Mouse (Mus musculus): ENCODE results near the gene Man1a2. TPM values are rescaled to one million over a fixed set of nuclear protein-coding genes. Genes with fewer than 3 reads are reported as not detected.

Gene Man1a2
- polyA plus RNA-seq, 1 experiment = 11.2 TPM

DNA sequence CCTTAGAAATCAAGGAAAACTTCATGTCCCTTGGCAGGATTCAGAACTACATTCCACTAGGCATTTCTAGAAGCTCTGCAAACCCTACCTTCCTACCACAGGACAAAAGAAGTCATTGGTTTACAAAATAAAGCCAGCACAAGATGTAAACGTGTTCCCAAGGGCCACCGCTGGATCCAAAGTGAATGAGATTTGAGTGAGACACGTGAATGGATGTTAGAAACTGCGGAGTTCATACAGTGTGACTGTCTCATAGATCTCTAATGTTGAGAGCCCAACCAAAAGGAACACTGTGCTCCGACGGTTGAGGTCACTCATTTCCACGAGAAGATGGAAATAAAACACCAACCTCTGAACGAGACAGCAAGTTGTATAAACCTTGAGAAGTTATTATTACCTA is 1.5 kb upstream of the Man1a2 start:
- DNase-seq = no peak
- TF ChIP-seq POLR2A (IDR thresholded peaks at IDR 0.05; ENCODE audit: borderline replicate concordance, extremely low read depth, low read depth, low read length) (no peak), CTCF (IDR thresholded peaks at IDR 0.05; ENCODE audit: insufficient read depth, low read length) (no peak)
- Histone ChIP-seq H3K4me3 (replicated peaks; ENCODE audit: extremely low read depth, low read depth, low read length) (no peak overlapping the region), H3K4me1 (ENCODE audit: control insufficient read depth, insufficient read depth, low read length) (peaks cover 1% of the 10 kb centered on the region)
- WGBS = 95% methylated on average over 8 of the region's 8 CpGs

DNA sequence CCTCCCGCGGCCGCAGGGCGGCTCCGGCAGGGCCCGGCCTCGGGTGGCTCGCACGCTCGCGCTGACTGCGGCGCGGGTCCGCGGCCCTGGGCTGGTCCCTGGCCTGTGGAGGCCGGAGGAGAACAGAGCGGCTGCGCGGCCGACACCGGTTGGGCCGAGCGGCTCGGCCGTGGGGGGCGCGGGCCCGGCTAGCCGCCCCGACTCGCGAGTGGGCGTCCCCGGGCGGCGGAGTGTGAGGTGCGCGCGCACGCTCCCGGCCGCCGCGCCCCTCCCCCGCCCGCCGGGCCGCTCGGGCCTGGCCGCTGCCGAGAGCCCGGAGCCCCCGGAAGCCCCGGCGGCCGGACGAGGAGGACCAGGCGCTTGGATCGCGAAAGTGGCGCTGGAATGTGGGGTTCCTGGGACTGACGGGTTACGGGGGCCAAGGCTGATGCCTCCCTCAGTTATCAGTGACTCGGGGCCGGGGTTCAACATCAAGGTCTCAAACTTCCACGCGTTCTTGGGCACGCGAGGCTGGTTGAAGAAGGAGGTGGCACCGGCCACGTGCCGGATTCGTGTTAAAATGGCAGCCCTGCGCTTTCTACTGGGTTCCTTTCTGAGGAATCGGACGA is 564 bp upstream of the Man1a2 start:
- DNase-seq = peak; percentile 81
- Histone ChIP-seq H3K4me3 (replicated peaks; ENCODE audit: extremely low read depth, low read depth, low read length) (peak overlapping the region; percentile 98), H3K4me1 (ENCODE audit: control insufficient read depth, insufficient read depth, low read length) (peaks cover 5% of the 10 kb centered on the region)
- under 1% methylated on average over 74 of the region's 77 CpGs for WGBS
- TF ChIP-seq CTCF (IDR thresholded peaks at IDR 0.05; ENCODE audit: insufficient read depth, low read length) = no peak
- TF ChIP-seq POLR2A (IDR thresholded peaks at IDR 0.05; ENCODE audit: borderline replicate concordance, extremely low read depth, low read depth, low read length) = no peak

DNA sequence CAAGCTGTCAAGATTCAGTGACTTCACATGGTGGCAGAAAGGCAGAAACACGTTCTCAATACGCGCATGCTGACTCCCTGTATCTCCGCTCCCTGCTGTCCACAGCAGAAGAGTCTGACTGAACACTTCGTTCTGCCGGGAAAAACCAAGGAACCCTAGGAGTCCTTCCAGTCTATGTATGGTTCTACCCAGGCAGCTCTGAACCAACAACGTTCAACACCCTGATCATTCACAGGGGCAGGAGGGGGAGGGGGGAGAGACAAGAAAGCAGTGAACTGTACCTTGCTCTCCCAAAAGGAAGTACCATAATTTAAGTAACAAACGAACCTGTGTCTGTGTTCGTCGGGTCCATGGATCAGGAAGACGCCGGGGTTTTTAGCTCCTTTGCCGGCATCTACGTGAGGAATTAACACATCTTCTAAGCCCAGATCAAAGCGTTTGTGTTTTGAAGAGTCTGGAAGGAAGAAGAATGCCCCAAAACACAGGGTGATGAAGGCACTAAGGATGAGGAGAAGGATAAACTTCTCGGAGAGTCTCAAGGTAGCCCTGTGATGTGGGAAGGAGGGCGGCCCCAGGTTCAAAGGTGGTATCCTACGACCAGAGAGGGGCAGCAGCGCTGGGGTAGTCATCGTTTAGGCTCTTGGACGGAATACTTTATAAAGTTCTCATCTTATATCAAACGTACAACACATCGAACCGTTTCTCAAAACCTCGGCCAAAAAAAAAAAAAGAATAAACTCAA is 898 bp downstream of the Man1a2 start:
- 1% methylated on average over 25 of the region's 25 CpGs for WGBS
- TF ChIP-seq POLR2A (IDR thresholded peaks at IDR 0.05; ENCODE audit: borderline replicate concordance, extremely low read depth, low read depth, low read length) = no peak
- no peak for TF ChIP-seq CTCF (IDR thresholded peaks at IDR 0.05; ENCODE audit: insufficient read depth, low read length)

DNA sequence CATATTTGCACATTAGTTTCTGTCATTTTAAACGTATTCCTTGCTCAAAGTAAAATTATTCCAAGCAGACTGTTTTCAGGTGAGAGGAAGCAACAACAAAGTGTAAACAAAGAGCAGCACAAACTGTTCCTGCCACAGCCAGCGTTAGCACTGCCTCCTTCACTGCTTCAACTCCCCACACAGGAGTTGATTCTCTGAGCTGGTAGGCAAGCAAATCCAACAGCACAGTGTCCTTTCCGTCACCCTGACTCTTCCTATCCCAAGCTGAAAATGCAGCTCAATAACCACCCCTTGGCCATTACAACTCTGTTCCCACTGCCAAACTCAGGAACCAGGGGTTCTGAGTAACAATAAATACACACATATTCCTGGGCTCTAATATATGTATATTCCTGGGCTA is 2.5 kb downstream of the Man1a2 start:
- TF ChIP-seq POLR2A (IDR thresholded peaks at IDR 0.05; ENCODE audit: borderline replicate concordance, extremely low read depth, low read depth, low read length) (no peak), CTCF (IDR thresholded peaks at IDR 0.05; ENCODE audit: insufficient read depth, low read length) (no peak)
- no peak for DNase-seq
- Histone ChIP-seq H3K4me1 (ENCODE audit: control insufficient read depth, insufficient read depth, low read length) (peaks cover 9% of the 10 kb centered on the region), H3K4me3 (replicated peaks; ENCODE audit: extremely low read depth, low read depth, low read length) (peak overlapping the region; percentile 1)
- 23% methylated on average over 3 of the region's 3 CpGs for WGBS

More for the DNA sequence above, 898 bp downstream of the Man1a2 start:
- Histone ChIP-seq H3K4me1 (ENCODE audit: control insufficient read depth, insufficient read depth, low read length) (peaks cover 9% of the 10 kb centered on the region), H3K4me3 (replicated peaks; ENCODE audit: extremely low read depth, low read depth, low read length) (peak overlapping the region; percentile 98)
- peak; percentile 32 for DNase-seq

DNA sequence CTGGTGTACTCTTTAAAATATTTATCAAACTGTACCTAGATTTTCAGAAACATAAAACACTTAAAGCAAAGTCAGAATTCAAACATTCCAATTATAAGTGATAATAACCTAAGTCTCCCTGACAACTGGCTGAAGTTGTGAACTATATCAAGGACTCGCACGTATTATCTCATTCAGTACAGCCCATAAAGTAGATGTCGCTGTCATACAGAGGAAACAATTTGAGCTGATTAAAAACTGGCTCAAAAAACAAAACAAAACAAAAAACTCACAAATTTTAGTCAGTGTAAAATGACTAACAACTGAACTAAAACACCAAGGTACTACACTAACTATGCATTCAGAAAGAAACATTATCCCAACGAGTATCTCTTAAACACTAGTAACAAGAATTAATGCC is 3.0 kb downstream of the Man1a2 start:
- TF ChIP-seq CTCF (IDR thresholded peaks at IDR 0.05; ENCODE audit: insufficient read depth, low read length) (no peak), POLR2A (IDR thresholded peaks at IDR 0.05; ENCODE audit: borderline replicate concordance, extremely low read depth, low read depth, low read length) (no peak)
- DNase-seq = no peak
- H3K4me1 ChIP-seq (ENCODE audit: control insufficient read depth, insufficient read depth, low read length) = peaks cover 9% of the 10 kb centered on the region
- no peak overlapping the region for H3K4me3 ChIP-seq (replicated peaks; ENCODE audit: extremely low read depth, low read depth, low read length)
- WGBS = 31% methylated on average over 4 of the region's 4 CpGs

DNA sequence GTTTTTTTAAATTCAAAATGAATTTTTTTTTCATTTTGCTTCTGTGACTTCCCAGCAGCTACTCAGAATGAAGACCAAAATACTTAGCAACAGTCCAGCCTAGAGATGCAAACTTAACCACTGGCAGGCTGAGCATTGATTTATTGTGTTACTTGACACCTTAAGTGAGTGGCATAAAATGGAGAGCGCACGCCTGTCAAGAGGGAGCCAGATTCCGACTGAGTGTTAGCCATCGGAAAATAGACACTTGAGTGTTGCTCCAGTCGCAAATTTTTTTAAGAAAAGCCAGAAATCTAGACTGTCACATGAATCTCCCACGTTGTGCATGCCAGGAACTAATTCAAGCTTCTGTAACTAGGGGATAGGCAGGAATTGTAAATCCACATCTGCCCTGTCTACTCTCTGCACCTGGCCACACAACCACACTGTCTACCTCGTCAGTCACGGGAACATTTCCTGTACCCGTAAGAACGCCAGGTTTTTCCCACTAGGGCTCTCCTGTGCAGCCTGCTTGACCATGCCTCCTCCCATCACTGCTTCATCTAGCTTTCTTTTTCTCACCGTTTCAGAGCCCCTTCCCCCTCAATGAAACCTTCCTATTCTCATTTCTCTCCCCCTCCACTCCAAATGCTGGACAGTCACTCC is 3.7 kb downstream of the Man1a2 start:
- TF ChIP-seq CTCF (IDR thresholded peaks at IDR 0.05; ENCODE audit: insufficient read depth, low read length) (no peak), POLR2A (IDR thresholded peaks at IDR 0.05; ENCODE audit: borderline replicate concordance, extremely low read depth, low read depth, low read length) (no peak)
- Histone ChIP-seq H3K4me1 (ENCODE audit: control insufficient read depth, insufficient read depth, low read length) (peaks cover 9% of the 10 kb centered on the region), H3K4me3 (replicated peaks; ENCODE audit: extremely low read depth, low read depth, low read length) (peak overlapping the region; percentile 14)
- WGBS = 18% methylated on average over 11 of the region's 11 CpGs
- no peak for DNase-seq

DNA sequence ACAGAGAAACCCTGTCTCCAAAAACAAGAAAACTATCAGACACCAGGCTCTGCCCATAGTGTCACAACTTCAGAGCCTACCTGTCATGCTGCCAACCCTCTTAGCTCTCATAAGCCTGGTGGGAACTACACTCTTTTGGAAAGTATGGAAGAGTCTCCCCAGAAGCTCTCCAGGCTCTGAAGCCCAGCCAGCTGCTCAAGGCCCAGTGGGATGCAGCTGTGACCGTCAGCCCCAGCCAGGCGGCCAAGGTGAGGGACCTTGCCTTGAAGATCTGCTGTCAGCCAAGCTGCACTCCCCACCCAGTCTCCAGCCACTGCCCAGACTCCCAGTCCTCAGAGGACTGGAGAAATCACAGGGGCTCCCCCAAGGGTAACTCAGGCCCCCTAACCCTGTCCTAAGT is 5.1 kb downstream of the Man1a2 start:
- WGBS = 81% methylated on average over 2 of the region's 2 CpGs
- peaks cover 10% of the 10 kb centered on the region for H3K4me1 ChIP-seq (ENCODE audit: control insufficient read depth, insufficient read depth, low read length)
- TF ChIP-seq CTCF (IDR thresholded peaks at IDR 0.05; ENCODE audit: insufficient read depth, low read length) = no peak
- TF ChIP-seq POLR2A (IDR thresholded peaks at IDR 0.05; ENCODE audit: borderline replicate concordance, extremely low read depth, low read depth, low read length) = no peak
- no peak for DNase-seq
- no peak overlapping the region for H3K4me3 ChIP-seq (replicated peaks; ENCODE audit: extremely low read depth, low read depth, low read length)

DNA sequence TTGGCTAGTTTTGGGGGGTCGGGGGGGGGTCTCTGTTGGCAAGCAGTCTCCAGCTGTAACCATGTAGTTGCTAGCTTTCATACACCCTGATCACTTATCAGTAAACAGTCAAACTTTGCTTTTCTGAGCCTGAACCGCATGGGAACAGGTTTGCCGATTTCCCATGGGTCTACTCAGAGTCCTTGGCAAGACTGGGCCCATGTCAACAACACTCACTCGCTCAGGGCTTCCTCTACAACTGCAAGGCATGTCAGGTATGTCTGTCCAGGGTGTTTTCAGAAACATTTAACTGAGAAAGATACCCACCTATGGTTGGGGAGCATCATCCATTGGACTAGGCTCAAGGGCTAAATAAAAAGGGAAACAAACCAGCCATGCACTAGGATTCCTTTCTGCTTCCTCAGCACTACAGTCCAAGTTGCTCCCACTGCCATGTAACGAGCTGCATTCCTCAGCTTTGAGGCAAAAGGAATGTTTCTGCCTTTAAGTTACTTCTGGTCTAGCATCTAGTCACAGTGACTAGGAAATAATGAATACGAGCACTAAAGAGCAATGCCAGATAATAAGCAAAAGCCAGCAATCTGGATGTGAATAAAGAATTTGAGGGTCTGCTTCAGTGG is 6.2 kb downstream of the Man1a2 start:
- WGBS = 63% methylated on average over 6 of the region's 6 CpGs
- no peak for DNase-seq
- peaks cover 11% of the 10 kb centered on the region for H3K4me1 ChIP-seq (ENCODE audit: control insufficient read depth, insufficient read depth, low read length)
- H3K4me3 ChIP-seq (replicated peaks; ENCODE audit: extremely low read depth, low read depth, low read length) = no peak overlapping the region
- no peak for TF ChIP-seq CTCF (IDR thresholded peaks at IDR 0.05; ENCODE audit: insufficient read depth, low read length)
- TF ChIP-seq POLR2A (IDR thresholded peaks at IDR 0.05; ENCODE audit: borderline replicate concordance, extremely low read depth, low read depth, low read length) = no peak

DNA sequence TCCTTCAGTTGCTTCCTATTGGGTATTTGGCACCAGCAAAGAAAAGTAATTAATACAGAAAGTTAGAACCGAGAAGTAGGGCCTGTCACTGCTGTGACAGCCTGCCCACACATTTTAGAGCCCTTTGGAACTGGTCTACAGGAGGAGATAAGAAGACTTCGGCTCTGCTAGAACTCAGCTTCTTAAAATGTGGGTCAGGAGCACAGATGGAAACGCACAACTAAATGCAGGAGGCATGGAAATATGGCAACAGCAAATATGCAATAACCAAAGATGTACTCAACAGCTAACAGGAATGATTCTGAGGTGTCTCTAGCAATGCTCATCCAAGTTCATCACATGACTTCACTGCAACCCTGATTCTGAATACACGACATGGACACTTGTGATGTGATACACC is 10.2 kb downstream of the Man1a2 start:
- Histone ChIP-seq H3K4me3 (replicated peaks; ENCODE audit: extremely low read depth, low read depth, low read length) (no peak overlapping the region), H3K4me1 (ENCODE audit: control insufficient read depth, insufficient read depth, low read length) (peaks cover 2% of the 10 kb centered on the region)
- DNase-seq = no peak
- WGBS = 67% methylated on average over 4 of the region's 4 CpGs
- TF ChIP-seq CTCF (IDR thresholded peaks at IDR 0.05; ENCODE audit: insufficient read depth, low read length) = no peak
- TF ChIP-seq POLR2A (IDR thresholded peaks at IDR 0.05; ENCODE audit: borderline replicate concordance, extremely low read depth, low read depth, low read length) = no peak
